Mouse (Mus musculus): ENCODE data around the gene Mast4. TPM values are rescaled to one million over a fixed set of nuclear protein-coding genes. Genes with fewer than 3 reads are reported as not detected.

Gene Mast4
- total and polyA plus RNA-seq, 3 experiments: 0.99 to 7.4 (median 6.1) TPM

- H3K4me3 ChIP-seq (replicated peaks in 1 of 3; ENCODE audit: low read depth in 2 of 3, low read length in 2 of 3, poor library complexity in 1 of 3): no peak overlapping the region
- dilution Hi-C loops (cut with MboI; ENCODE audit: extremely low pct_ligation_motif_present, extremely low pct_unique_long_range_greater_than_20kb, low sequenced_read_pairs) (no loop called here), in situ Hi-C loops (cut with MboI; ENCODE audit: low pct_ligation_motif_present, low pct_unique_long_range_greater_than_20kb, low sequenced_read_pairs) (loop anchor here (5.0 kb wide), 1 partner anchor 36 kb away; the partner anchor contains the start of gene Cd180)
- H3K79me2 ChIP-seq (replicated peaks; ENCODE audit: control insufficient read depth, extremely low read depth, insufficient read depth, poor library complexity, severe bottlenecking): peaks cover 14% of the 10 kb centered on the region
- peak overlapping the region; percentile 29; the same call in 1 of the 2 replicates for H3K4me2 ChIP-seq (ENCODE audit: insufficient read depth, low read depth, poor library complexity, severe bottlenecking)
- H3K9me3 ChIP-seq (replicated peaks; ENCODE audit: low read length): no peaks in the 10 kb centered on the region
- DNase-seq (ENCODE audit: extremely low read depth): peak; percentile 62
- no peak overlapping the region for H3K27ac ChIP-seq (ENCODE audit: insufficient read depth, low read depth)
- no peak overlapping the region; the same call in 1 of the 2 replicates for H3K9ac ChIP-seq (ENCODE audit: insufficient read depth, low read depth)
- H3K36me3 ChIP-seq (replicated peaks in 1 of 2; ENCODE audit: control insufficient read depth in 1 of 2, insufficient read depth in 1 of 2, low read length in 1 of 2): peaks cover 0 to 30% of the 10 kb centered on the region in 2 experiments
- H3K4me1 ChIP-seq (ENCODE audit: control insufficient read depth in 1 of 2, insufficient read depth in 2 of 2): peaks cover 25 to 77% of the 10 kb centered on the region in 2 experiments
- no peaks in the 10 kb centered on the region for H3K27me3 ChIP-seq (replicated peaks)
- no peak for TF ChIP-seq HCFC1 (IDR thresholded peaks at IDR 0.05; ENCODE audit: low read depth, low read length)
- peak; percentile 95 for TF ChIP-seq MAFK (IDR thresholded peaks at IDR 0.05; ENCODE audit: insufficient replicate concordance, low read length)
- TF ChIP-seq IRF4 (IDR thresholded peaks at IDR 0.05; ENCODE audit: low read depth, low read length): peak; percentile 22; the same call in 1 of the 2 replicates
- TF ChIP-seq ETS1 (conservative IDR thresholded peaks at IDR 0.05; ENCODE audit: low read depth, low read length): 0 out of 2 replicates have a peak, but pooled peaks have one; percentile 13
- no peak for TF ChIP-seq MYC (IDR thresholded peaks at IDR 0.05; ENCODE audit: low read depth, low read length)
- TF ChIP-seq ZC3H11A (IDR thresholded peaks at IDR 0.05; ENCODE audit: low read depth, low read length): no peak
Measured at GRCm38 (mm10) chr13:102728035-102728434, 606.3 kb downstream of the Mast4 start.

- in situ Hi-C loops (cut with MboI; ENCODE audit: low pct_ligation_motif_present, low pct_unique_long_range_greater_than_20kb, low sequenced_read_pairs): loop anchor here (5.0 kb wide), 1 partner anchor 35 kb away; the partner anchor contains the start of gene Cd180
- Histone ChIP-seq H3K27ac (ENCODE audit: insufficient read depth, low read depth) (no peak overlapping the region; the same call in 1 of the 2 replicates), H3K4me1 (ENCODE audit: control insufficient read depth in 1 of 2, insufficient read depth in 2 of 2) (peaks cover 25 to 86% of the 10 kb centered on the region in 2 experiments), H3K79me2 (replicated peaks; ENCODE audit: control insufficient read depth, extremely low read depth, insufficient read depth, poor library complexity, severe bottlenecking) (peaks cover 14% of the 10 kb centered on the region), H3K27me3 (replicated peaks) (no peaks in the 10 kb centered on the region), H3K4me3 (replicated peaks in 1 of 3; ENCODE audit: low read depth in 2 of 3, low read length in 2 of 3, poor library complexity in 1 of 3) (no peak overlapping the region), H3K4me2 (ENCODE audit: insufficient read depth, low read depth, poor library complexity, severe bottlenecking) (no peak overlapping the region), H3K9ac (ENCODE audit: insufficient read depth, low read depth) (no peak overlapping the region), H3K9me3 (replicated peaks; ENCODE audit: low read length) (no peaks in the 10 kb centered on the region), H3K36me3 (replicated peaks in 1 of 2; ENCODE audit: control insufficient read depth in 1 of 2, insufficient read depth in 1 of 2, low read length in 1 of 2) (peaks cover 0 to 21% of the 10 kb centered on the region in 2 experiments)
- TF ChIP-seq MAFK (IDR thresholded peaks at IDR 0.05; ENCODE audit: insufficient replicate concordance, low read length) (no peak), NRF1 (IDR thresholded peaks at IDR 0.05; ENCODE audit: low read depth, low read length) (no peak), TCF12 (IDR thresholded peaks at IDR 0.05; ENCODE audit: low read depth, low read length) (no peak), CHD1 (IDR thresholded peaks at IDR 0.05; ENCODE audit: low read depth, low read length) (no peak), POLR2AphosphoS2 (IDR thresholded peaks at IDR 0.05; ENCODE audit: low read depth, low read length) (no peak), MAZ (IDR thresholded peaks at IDR 0.05; ENCODE audit: low read depth, low read length) (no peak), MYC (IDR thresholded peaks at IDR 0.05; ENCODE audit: low read depth, low read length) (no peak), NELFE (IDR thresholded peaks at IDR 0.05; ENCODE audit: low read depth, low read length) (no peak), RAD21 (IDR thresholded peaks at IDR 0.05; ENCODE audit: low read depth, low read length) (no peak), PAX5 (IDR thresholded peaks at IDR 0.05; ENCODE audit: low read length) (no peak), RCOR1 (conservative IDR thresholded peaks at IDR 0.05; ENCODE audit: low read depth, low read length) (no peak), MAX (IDR thresholded peaks at IDR 0.05; ENCODE audit: low read length) (no peak), MXI1 (IDR thresholded peaks at IDR 0.05; ENCODE audit: low read depth, low read length) (no peak), JUN (IDR thresholded peaks at IDR 0.05; ENCODE audit: insufficient read depth, low read depth, low read length) (no peak)
- dilution Hi-C loops (cut with MboI; ENCODE audit: extremely low pct_ligation_motif_present, extremely low pct_unique_long_range_greater_than_20kb, low sequenced_read_pairs): no loop called here
- DNase-seq (ENCODE audit: extremely low read depth): no peak
Measured at GRCm38 (mm10) chr13:102726876-102727275, 607.4 kb downstream of the Mast4 start.

All from CH12.LX (cell line).